Mouse (Mus musculus): ENCODE results near the gene Krt1.

The Krt1 gene

GRCm38 (mm10) chr15:101803052-101803822 is 47.4 kb downstream of the Krt1 start:
- no peak for DNase-seq (ENCODE audit: low read depth, low spot score)

GRCm38 (mm10) chr15:101802296-101802835 is 48.2 kb downstream of the Krt1 start, which contains the start of gene Krt73:
TSS of gene Krt73 (minus strand) at chr15:101802346.
- no peak for DNase-seq (ENCODE audit: low read depth, low spot score)
